Mouse (Mus musculus): ENCODE results near the gene Gm6525.

DNA sequence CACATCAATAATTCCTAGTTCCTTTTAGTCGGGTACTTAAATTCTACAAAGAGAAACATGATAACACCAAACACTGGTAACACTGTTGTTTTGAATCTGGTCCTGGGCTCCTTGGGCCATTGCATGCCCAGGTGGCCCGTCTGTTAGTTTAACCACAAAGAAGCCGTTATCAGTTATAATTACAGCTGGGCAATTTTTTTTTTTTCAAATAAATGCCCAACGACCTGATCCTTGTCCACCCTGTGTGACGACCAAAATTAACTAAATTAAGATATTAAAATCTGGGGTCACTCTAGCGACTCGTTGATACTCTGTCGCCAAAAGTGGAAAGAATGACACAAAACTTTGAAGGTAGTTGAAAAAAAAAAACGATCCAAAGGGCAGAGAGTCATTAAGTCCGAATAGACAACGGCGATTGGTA is 19.2 kb upstream of the Gm6525 start:
- TF ChIP-seq CTCF (IDR thresholded peaks at IDR 0.05; ENCODE audit: insufficient read depth, low read length) (no peak), POLR2A (IDR thresholded peaks at IDR 0.05; ENCODE audit: borderline replicate concordance, extremely low read depth, low read depth, low read length) (no peak)

Data from lung, adult 2 months (tissue).